Mouse (Mus musculus): Measurements from ENCODE around the gene Yipf2.

DNA sequence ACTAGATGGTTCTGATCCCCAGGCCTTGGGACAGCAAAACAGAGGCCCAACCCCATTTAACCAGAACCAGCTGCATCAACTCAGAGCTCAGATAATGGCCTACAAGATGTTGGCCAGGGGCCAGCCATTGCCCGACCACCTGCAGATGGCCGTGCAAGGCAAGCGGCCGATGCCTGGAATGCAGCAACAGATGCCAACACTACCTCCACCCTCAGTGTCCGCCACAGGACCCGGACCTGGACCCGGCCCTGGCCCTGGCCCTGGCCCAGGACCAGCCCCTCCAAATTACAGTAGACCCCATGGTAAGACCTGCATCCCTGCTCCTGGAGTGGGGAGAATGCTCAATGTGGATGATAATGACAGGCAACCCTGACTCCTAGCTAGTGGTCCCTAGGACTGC lies 43.0 kb upstream of the Yipf2 start:
- TF ChIP-seq CTCF (IDR thresholded peaks at IDR 0.05; ENCODE audit: control insufficient read depth, insufficient read depth, low read length) (no peak), POLR2A (IDR thresholded peaks at IDR 0.05; ENCODE audit: borderline replicate concordance, control insufficient read depth, low read depth, low read length) (no peak)

All from bone marrow, adult 2 months (tissue).